Mouse (Mus musculus) forebrain, embryonic 11.5 days (tissue): ENCODE results near the gene Ttll11. TPM values are rescaled to one million over a fixed set of nuclear protein-coding genes. Genes with fewer than 3 reads are reported as not detected.
A peak's percentile ranks its signal among the peaks of the same experiment; 100 is the strongest.

ENCODE experiments used
- ATAC-seq: fragments of 200-750 bp; cut with Nextera tagmentation; replicated peaks from 2 replicates; pipeline ENCODE4 v1.8.0; 2017; ENCODE audit warnings: moderate TSS enrichment; ENCODE audit not compliant: low FRiP score
- DNase-seq: peaks from one replicate; pipeline ENCODE4 v3.0.0-alpha.2; 2017; ENCODE audit warnings: low spot score
- H3K27ac ChIP-seq: fragments of 300-500 bp; sonication (generic); 2 replicates; pipeline ENCODE4 v1.5.1; 2014; ENCODE audit warnings: low read depth, low read length
- H3K27me3 ChIP-seq: fragments of 300-500 bp; sonication (generic); 2 replicates; pipeline ENCODE4 v1.6.1; 2014; ENCODE audit warnings: mild to moderate bottlenecking, low read length, mixed read lengths; ENCODE audit not compliant: control insufficient read depth, insufficient read depth
- H3K36me3 ChIP-seq: fragments of 300-500 bp; sonication (generic); 2 replicates; pipeline ENCODE4 v1.6.1; 2014; ENCODE audit warnings: mild to moderate bottlenecking, low read length, moderate library complexity, mixed read lengths; ENCODE audit not compliant: control insufficient read depth, insufficient read depth
- H3K4me1 ChIP-seq: fragments of 300-500 bp; sonication (generic); replicated peaks from 2 replicates; pipeline ENCODE4 v1.6.1; 2014; ENCODE audit warnings: low read length, mixed read lengths; ENCODE audit not compliant: control insufficient read depth, insufficient read depth
- H3K4me2 ChIP-seq: fragments of 300-500 bp; sonication (generic); 2 replicates; pipeline ENCODE4 v1.6.1; 2014; ENCODE audit warnings: low read depth, mild to moderate bottlenecking, low read length, moderate library complexity, mixed read lengths; ENCODE audit not compliant: severe bottlenecking
- H3K4me3 ChIP-seq: fragments of 300-500 bp; sonication (generic); 2 replicates; pipeline ENCODE4 v1.5.1; 2014; ENCODE audit warnings: low read depth, low read length
- H3K9ac ChIP-seq: fragments of 300-500 bp; sonication (generic); 2 replicates; pipeline ENCODE4 v1.6.1; 2014; ENCODE audit warnings: low read length
- H3K9me3 ChIP-seq: fragments of 300-500 bp; sonication (generic); 2 replicates; pipeline ENCODE4 v1.6.1; 2016; ENCODE audit warnings: low read length, mixed read lengths; ENCODE audit not compliant: control insufficient read depth
- WGBS: fragments of 180-500 bp; shearing (Covaris S2); extraction: QIAGEN DNeasy Blood & Tissue Kit; methylation state at CpG from one replicate; pipeline ENCODE4 v1.1.7; 2014; 5-methylcytosine and 5-hydroxymethylcytosine counted together
- polyA plus RNA-seq: library from polyadenylated mRNA; unstranded; fragments of >200 nt; fragmentation: Nextera tagmentation; extraction: Ambion mirVana; gene quantifications from 2 replicates; pipeline ENCODE4 v1.2.1, GENCODE M21; 2014

Ttll11 gene
- polyA plus RNA-seq, result 2.3 and 2.5 TPM in 2 replicates

DNA sequence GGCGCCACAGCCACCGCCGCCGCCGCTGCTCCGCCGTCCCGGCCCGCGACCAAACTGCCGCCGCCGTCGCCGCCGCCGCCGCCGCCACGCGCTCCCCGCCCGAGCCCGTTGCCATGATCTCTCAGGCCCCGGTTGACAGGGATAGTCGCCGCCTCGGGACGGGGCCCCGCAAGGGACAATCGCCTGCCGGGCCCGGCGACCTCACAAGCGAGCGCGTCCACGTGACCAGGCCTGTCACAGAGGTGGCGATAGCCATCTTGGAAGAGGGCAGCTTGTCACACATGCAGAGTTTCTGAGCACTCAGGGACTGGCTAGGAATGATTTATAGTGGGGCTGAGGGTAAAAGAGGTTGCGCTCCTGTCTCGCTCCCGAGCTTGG is at the start of gene Ttll11:
Gene Ttll11, minus strand, starts transcription at position 270 of the 378 bp plus-strand sequence.
- Histone ChIP-seq H3K4me2 (peak within 1 kb of the TSS; percentile 74), H3K27me3 (no peaks in the 10 kb centered on the region), H3K9me3 (no peaks in the 10 kb centered on the region), H3K4me1 (0 out of 2 replicates have a peak, but pooled peaks cover 2% of the 10 kb centered on the region), H3K4me3 (peak within 1 kb of the TSS; percentile 77), H3K9ac (peak within 1 kb of the TSS; percentile 83), H3K27ac (no peak within 1 kb of the TSS), H3K36me3 (no peaks in the 10 kb centered on the region)
- under 1% methylated on average over 42 of the region's 42 CpGs for WGBS
- DNase-seq (peak; percentile 95), ATAC-seq (peak; percentile 95)

DNA sequence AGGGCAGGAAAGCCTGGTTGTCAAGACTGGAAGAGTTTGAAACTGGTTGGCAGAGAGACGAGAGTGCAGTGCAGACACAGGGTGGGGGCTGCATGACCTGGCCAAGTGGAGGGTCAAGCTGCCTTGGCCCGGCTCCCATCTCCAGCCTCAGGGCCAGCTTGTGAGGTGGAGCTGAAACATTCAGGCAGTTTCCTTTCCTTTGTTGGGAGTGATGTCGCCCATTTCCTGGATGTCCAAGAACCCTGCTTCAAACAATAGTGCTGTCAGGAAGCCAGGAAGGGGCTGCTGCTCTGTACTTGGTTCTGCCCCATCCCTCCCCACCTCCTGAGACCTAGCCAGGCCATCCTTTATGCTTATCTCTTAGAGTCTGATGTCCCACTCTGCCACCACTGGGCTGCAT is 43.6 kb upstream of the Ttll11 start:
- DNase-seq (no peak), ATAC-seq (no peak)
- Histone ChIP-seq H3K4me2 (no peak overlapping the region), H3K27ac (no peak overlapping the region), H3K36me3 (no peaks in the 10 kb centered on the region), H3K9me3 (no peaks in the 10 kb centered on the region), H3K27me3 (no peaks in the 10 kb centered on the region), H3K9ac (no peak overlapping the region), H3K4me1 (no peaks in the 10 kb centered on the region), H3K4me3 (no peak overlapping the region)
- WGBS, result 60% methylated on average over 3 of the region's 3 CpGs

DNA sequence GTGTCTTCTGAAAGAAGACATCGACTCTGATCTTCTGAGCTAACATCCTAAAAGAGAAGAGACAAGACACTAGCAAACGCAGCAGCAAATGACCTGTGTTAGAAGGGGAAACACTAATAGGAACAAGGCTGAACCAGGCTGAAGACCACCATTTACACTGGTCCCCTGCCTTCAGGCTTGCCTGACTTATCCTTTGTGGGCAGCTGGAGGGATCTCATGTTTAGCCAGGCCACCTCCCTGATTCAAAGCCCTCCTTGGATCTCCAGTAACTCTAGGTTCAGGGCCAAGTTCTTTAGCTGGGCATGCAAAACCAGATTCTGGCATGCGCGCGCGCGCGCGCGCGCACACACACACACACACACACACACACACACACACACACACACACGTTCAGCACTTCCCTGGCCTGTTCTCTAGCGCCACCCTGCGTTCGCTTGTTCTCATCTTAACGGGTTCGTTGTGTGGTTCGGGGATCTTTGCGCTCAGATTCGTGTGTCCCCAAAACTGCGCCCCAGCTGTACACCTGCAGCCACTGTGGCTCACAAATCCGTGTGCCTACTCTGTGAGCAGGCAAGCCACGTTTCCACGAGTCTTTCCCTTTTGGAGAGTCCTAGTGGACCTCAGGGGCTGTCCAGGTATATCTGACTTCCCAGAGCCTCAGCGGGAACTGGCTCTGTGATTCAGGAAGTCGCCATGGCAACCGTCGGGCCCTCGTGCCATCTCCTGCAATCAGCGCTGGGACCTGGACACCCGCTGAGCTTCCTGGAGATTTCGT is 41.9 kb upstream of the Ttll11 start:
- peak overlapping the region; percentile 32; the same call in 1 of the 2 replicates for H3K9ac ChIP-seq

DNA sequence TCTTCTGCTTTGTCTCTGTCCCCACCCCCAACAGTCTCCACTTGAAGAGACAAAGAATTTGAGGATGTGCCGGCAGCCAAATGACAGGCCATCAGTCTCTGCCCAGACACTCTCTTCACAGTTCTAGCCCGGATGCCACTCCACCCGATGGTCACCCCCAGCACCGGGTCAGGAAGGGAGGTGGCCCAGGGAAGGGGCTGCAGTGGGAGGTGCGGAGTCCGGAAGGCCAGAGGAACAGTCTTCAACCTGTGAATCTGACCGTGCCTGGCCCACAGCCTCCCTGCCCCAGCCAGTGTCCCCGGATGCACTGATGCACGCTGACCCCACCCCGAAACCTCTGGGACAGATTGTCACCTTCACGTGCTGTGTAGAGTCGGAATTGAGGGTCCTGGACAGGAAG is 33.3 kb upstream of the Ttll11 start:
- 69% methylated on average over 12 of the region's 12 CpGs for WGBS
- no peak overlapping the region for H3K4me3 ChIP-seq
- no peak overlapping the region for H3K9ac ChIP-seq
- ATAC-seq (no peak), DNase-seq (no peak)
- no peak overlapping the region for H3K27ac ChIP-seq
- H3K4me1 ChIP-seq, result peaks cover 2% of the 10 kb centered on the region; the same call in 1 of the 2 replicates
- H3K36me3 ChIP-seq, result no peaks in the 10 kb centered on the region
- H3K4me2 ChIP-seq, result no peak overlapping the region
- H3K9me3 ChIP-seq, result no peaks in the 10 kb centered on the region
- peaks cover 12% of the 10 kb centered on the region for H3K27me3 ChIP-seq

More for the DNA sequence above, 41.9 kb upstream of the Ttll11 start:
- H3K27me3 ChIP-seq, result no peaks in the 10 kb centered on the region
- ATAC-seq (peak; percentile 71), DNase-seq (peak; percentile 88)
- H3K4me1 ChIP-seq, result no peaks in the 10 kb centered on the region
- no peaks in the 10 kb centered on the region for H3K9me3 ChIP-seq
- WGBS, result 9% methylated on average over 32 of the region's 32 CpGs
- peak overlapping the region; percentile 56 for H3K4me2 ChIP-seq
- no peak overlapping the region for H3K27ac ChIP-seq
- H3K4me3 ChIP-seq, result peak overlapping the region; percentile 19; the same call in 1 of the 2 replicates
- H3K36me3 ChIP-seq, result no peaks in the 10 kb centered on the region

DNA sequence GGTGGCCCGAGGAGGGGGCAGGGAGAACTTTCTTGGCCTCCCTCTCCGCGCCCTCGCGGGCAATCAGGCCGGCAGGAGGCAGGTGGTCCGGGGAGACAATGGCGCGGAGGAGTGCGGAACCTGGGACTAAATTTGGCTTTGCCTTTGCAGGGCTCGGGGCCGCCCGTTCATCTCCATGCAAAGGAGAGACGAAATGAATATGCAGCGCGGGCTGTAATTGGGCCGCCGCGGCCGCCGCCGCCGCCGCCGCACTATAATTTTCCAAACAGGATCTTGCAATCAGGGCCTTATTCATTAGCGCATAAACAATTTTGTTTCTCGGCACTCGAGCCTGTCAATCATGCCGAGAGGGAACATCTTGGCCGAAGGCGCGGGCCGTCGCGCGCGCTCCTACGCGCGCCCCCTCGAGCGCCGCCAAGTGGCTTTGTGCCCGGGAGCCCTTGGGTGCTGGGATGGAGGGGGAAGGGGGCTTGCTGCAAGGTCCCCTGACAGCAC is 31.7 kb upstream of the Ttll11 start:
- Histone ChIP-seq H3K4me2 (peak overlapping the region; percentile 67), H3K27ac (no peak overlapping the region; the same call in 1 of the 2 replicates), H3K9me3 (no peaks in the 10 kb centered on the region), H3K27me3 (peaks cover 12% of the 10 kb centered on the region), H3K4me1 (peaks cover 2% of the 10 kb centered on the region; the same call in 1 of the 2 replicates), H3K4me3 (peak overlapping the region; percentile 42), H3K9ac (peak overlapping the region; percentile 58), H3K36me3 (no peaks in the 10 kb centered on the region)
- WGBS, result under 1% methylated on average over 44 of the region's 44 CpGs
- ATAC-seq (no peak; the same call in 1 of the 2 replicates), DNase-seq (peak; percentile 69)

DNA sequence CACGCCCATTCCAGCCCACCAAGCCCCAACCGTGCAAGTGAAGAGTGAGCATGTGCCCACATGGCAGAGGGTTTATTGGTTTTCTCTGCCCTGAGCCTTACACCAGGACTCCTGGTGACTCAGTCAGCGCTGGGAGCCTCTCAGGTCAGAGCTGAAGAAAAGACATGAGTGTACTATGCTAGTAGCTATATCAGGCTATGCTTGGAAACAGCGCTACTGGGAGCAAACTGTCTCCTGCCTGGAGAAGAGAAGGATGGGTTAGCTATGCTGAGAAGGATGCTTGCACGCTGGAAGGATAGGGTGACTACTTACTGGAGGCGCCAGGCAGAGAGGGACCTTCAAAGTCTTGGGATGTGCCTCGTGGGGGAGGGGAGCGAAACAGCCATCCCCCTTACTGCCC is 30.9 kb upstream of the Ttll11 start:
- H3K36me3 ChIP-seq, result no peaks in the 10 kb centered on the region
- H3K9ac ChIP-seq, result peak overlapping the region; percentile 58; the same call in 1 of the 2 replicates
- no peaks in the 10 kb centered on the region for H3K9me3 ChIP-seq
- H3K4me2 ChIP-seq, result no peak overlapping the region; the same call in 1 of the 2 replicates
- no peak overlapping the region; the same call in 1 of the 2 replicates for H3K27ac ChIP-seq
- H3K27me3 ChIP-seq, result peaks cover 12% of the 10 kb centered on the region
- peaks cover 2% of the 10 kb centered on the region; the same call in 1 of the 2 replicates for H3K4me1 ChIP-seq
- WGBS, result 39% methylated on average over 8 of the region's 8 CpGs
- DNase-seq, result no peak
- no peak for ATAC-seq
- no peak overlapping the region for H3K4me3 ChIP-seq

DNA sequence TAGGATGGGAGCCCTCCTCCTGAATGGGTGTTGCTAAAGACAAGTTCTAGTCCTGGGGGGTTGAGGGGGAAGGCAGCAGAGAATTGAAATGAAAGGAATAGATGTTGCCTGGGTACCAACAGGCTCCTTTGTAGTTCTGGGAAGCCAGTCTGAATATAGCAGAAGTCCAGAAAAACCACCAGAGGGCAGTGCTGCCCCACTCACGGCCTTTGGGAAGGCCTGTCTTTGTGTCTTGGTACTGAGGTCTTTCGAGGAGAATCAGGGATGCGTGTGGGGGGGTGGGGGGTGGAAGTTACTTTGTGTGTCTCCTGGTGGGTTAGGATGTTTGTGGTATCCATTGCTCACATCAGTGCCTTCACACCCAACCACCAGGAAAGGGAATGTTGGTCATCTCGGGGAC is 29.7 kb upstream of the Ttll11 start:
- DNase-seq, result peak; percentile 88
- 21% methylated on average over 4 of the region's 4 CpGs for WGBS
- peak; percentile 61 for ATAC-seq
- H3K4me2 ChIP-seq, result no peak overlapping the region
- no peak overlapping the region for H3K4me3 ChIP-seq
- H3K36me3 ChIP-seq, result no peaks in the 10 kb centered on the region
- H3K9ac ChIP-seq, result no peak overlapping the region
- H3K9me3 ChIP-seq, result no peaks in the 10 kb centered on the region
- H3K27me3 ChIP-seq, result peaks cover 12% of the 10 kb centered on the region
- no peak overlapping the region for H3K27ac ChIP-seq
- peaks cover 2% of the 10 kb centered on the region; the same call in 1 of the 2 replicates for H3K4me1 ChIP-seq

DNA sequence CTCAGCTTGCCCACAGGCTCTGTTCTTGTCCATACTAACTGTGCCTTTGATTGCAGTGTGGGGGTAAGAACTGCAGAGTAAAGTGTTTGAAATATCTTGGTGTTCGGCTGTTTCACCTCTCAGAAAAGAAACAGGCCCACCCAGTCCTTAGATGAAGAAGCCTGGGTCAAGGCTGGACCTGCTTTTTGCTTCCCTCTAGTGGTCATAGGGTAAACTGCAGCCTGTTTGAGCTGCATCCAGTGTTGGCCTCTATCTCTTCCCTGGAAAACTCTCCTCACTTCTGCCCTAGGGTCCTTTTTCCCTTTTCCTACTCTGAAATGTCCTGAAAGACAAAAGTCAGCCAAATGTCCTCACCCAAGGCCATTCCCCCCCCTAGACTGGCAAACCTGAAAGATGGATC is 28.4 kb upstream of the Ttll11 start:
- Histone ChIP-seq H3K4me2 (no peak overlapping the region), H3K27ac (no peak overlapping the region), H3K27me3 (peaks cover 12% of the 10 kb centered on the region), H3K4me1 (peaks cover 2% of the 10 kb centered on the region; the same call in 1 of the 2 replicates), H3K4me3 (no peak overlapping the region), H3K9me3 (no peaks in the 10 kb centered on the region), H3K9ac (no peak overlapping the region), H3K36me3 (no peaks in the 10 kb centered on the region)
- ATAC-seq, result no peak
- peak; percentile 69 for DNase-seq
- WGBS, result 35% methylated on average over 1 of the region's 1 CpGs
